Mouse (Mus musculus): ENCODE data around the gene Churc1.

The Churc1 gene

DNA sequence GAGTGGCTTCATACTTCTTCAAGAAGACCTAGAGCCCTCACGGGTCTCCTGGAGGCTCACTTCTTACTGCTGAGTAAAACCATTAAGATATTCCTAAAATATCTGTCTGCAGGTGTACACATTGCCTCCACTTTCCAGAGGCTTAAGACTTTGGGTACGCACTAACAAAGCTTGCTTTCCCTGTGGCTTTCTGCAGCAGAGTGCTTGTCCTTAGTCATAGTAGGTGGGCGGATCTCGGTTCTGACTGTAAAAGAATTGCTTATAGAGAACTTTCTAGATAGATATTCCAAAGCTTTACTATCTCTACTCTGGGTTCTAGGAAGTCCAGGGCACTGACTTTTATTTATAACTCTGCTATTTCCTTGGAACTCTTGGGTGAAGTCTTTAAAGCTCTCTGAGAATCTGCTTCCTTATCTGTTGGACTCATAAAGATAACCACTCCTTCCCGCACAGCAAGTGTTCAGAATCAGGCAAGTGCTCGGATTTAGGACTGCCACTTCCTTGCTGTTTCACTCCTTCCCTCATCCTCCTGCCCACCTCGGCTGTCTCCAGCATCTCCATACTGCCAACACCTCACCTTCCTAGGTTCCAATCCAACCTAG, 31.7 kb downstream of the Churc1 start:
- WGBS: 55% methylated on average over 7 of the region's 7 CpGs

DNA sequence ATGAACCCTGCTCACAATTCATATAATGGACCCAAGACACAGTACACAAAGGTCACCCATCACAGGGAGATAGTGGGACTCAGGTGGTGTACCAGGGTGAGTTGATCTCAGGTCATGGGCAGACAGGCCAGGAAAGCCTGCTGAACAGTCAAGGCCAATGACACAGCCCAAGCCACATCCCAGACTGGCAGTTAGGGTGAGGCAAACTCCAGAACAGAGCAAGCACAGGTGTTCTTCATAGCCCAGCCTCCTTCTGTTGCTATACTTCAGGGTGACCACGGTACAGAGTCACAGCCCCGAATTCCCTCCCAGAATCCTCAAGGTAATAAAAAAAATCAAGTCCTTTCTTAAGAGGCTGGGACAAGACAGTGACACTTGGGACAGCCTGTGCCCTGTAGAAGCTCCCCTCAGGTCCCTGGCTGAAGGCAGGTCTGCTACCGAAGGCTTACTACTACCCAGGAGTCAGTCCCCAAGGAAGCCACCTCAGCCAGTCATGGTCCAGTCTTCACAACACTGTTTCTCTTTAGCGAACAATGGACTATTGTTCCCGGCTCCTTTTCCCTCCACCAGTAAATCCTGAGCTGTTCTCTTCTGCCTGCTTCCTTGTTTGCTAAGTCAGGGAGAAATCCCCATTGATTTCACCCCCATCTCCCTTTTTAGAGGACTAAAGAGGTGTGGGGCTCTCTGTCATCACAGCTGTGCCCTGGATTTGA, 32.8 kb downstream of the Churc1 start:
- WGBS: 74% methylated on average over 5 of the region's 5 CpGs

DNA sequence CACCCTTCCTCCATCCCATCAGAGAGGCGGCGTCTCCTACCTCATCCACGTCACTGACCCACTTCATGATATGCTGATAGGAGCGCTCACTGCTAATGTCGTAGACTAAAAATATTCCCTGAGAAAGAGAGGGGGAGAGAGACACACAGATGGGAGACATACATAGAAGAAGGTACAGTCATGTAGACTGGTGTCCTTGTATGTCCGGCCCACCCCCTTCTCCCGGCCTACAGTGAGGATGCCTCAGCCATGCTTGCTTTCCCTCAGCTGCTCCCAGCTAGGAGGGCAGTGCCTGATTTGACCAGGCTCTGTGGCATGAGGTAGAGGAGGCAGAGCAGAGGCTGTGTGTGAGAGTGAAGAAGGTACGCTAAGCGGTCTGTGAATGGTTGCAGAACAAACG, 37.7 kb downstream of the Churc1 start:
- 65% methylated on average over 10 of the region's 10 CpGs for WGBS

DNA sequence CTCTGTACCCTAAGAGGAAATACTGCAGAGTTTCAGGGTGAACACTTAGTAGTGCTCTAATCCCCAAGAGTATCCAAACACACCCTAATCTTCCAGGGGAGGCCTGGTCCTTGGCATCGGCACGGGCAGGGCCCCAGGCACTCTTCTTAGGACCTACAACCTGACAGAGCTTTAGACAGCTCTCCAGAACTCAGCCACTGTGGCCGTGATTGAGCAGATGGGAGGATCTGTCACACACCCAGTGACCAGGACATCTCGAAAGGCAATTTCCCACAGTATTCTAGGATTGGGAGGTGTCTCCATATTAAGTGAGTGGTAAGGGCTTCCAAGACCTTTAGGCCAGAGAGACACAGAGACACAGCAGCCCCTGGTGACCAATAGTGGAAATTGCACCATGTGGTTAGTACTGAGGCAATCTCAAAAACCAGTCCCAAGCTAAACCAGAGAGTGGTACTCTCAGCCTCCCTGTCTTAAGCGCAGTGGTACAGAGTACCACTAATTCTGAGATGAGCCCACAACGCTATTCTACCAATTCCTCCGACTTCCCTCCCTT, 38.4 kb downstream of the Churc1 start:
- 50% methylated on average over 7 of the region's 7 CpGs for WGBS

DNA sequence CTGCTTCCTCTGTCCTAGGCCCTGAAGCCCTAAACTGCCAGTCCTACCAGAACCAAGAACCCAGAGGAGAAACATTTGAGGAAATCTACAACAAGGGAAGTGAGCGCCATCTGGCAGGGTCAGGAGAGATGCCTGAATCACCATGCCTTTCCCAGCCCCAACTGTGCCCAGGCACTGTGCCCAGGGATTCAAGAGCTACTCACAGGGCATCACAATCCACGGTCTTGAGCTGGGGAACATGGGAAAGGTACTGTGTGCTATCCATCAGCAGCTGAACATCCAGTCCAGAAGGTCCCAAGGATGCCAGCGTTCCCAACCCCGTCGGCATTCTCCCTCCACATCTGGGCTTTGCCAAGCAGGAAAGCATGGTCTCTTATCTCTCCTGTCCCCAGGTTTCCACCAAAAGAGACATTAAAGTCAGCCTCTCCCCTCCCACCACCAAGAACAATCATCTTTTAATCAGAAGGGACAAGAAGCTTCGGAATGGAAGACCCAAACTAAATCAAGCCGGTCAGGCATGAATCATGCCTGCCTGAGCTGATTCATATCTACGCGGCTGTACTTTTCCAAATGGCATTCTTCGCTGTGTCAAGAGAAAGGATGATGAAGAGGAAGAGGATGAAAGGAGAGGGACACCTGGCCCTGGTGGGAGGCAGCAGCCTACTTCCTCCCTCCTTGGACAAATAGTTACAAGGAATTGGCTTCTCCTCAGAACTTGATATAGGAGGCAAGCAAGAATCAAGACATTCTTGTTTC, 39.9 kb downstream of the Churc1 start:
- 67% methylated on average over 10 of the region's 10 CpGs for WGBS

DNA sequence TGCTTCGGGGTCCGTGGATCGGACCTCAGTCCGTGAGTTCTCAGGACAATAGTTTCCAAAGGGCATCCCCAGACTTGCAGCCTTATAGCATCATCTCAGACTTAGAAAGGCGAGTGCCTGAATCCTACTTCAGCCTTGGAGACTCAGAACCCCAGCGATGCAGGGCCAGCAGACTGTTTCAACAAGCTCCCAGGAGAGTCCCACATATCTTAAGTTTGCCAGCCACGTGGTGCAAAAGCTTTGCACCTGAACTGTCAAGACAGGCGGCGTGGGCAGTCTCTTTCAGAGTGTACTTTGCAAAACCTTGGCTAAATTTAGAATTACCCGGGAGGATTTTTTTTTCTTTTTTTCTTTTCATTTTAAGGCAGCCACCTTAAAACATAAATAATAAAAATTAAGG, 42.5 kb downstream of the Churc1 start:
- 53% methylated on average over 10 of the region's 10 CpGs for WGBS

DNA sequence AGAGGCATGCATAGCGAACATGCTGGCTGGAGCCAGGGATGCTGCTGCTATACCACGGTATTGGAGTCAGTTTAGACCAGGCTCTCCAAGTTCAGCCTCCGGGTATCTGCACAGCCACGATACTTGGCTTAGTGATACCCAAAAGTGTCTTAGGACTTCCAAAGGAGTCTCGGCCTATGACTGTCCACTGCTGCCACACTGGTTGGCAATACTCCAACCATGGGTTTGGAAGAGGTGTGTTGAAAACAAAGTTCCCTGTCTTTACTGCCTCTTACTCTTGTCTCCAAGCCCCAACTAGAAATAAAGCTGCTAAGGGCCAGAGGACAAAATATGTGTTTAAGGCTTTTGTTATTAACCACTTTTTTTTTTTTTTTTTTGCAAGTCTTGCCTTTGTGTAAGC, 45.2 kb downstream of the Churc1 start:
- 87% methylated on average over 5 of the region's 5 CpGs for WGBS

DNA sequence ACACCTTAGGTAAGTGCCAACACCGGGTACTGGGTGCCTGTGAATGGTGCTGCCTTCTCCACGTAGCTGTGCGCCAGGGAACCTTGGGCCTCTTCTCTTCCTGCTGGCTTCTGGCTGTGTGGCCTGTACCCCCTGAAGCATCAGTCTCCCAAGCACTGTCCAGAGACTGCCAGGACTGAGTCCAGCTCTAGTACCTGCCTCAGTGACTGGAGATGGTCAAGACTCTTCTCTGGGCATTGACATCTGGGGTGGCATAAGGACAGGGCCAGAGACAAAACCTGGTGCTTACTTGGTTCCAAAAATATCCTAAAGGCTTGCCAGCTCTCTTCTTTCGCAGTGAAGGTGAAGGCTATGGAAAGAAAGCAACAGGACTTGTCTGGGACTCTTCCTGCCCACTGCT, 45.7 kb downstream of the Churc1 start:
- WGBS: 77% methylated on average over 4 of the region's 4 CpGs

DNA sequence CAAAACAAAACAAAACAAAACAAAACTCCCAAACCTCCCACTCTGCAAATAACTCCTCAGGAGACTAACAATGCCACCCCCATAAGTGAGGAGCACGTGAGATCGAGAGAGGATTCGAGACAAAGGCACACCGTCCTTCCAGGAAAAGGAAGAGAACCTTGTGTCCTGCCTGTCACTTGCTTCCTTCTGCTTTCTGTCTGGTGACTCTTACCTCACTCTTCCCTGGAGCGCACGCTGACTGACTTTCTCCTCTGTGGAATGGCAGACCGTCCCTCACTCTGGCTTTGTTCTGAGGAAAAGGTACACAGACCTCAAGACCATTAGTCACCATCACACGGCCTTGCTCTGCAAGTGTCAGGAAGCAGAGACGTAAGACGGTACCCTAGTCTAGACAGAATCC, 48.2 kb downstream of the Churc1 start:
- WGBS: 65% methylated on average over 10 of the region's 10 CpGs

DNA sequence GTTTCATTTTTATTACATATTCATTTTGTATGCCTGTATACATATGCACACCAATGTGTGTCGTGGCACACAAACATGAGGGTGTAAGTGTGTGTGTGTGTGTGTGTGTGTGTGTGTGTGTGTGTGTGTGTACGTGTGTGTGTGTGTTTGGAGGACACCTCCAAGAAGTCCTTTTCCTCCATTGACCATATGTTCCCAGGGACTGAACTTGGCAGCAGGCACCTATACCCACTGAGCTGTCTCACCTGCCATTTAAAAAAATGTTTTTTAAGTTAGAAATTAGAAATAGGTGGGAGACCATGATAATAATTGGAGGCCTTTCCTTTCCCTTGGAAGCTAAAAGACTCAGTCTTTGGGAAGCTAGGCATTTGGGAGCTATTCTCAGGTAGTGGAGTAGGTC, 48.8 kb downstream of the Churc1 start:
- 59% methylated on average over 2 of the region's 2 CpGs for WGBS

DNA sequence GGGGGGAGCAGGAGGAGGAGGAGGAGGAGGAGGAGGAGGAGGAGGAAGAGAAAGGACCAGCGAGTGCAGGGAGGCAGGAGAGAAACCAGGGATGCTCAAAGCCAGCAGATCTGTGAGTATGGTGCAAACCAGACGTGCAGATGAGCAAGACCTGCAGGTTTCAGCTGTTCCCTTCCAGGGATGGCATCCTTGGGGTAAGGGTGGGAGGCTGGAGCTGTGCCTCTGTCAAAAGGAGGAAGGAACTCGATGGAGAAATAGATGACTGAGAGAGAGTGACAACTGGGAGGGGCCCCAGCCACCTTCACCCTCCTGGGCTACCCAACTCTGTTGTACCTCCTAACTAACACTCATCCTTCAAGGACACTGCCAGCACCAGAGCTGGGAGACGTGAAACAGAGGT, 51.4 kb downstream of the Churc1 start:
- 42% methylated on average over 4 of the region's 4 CpGs for WGBS

DNA sequence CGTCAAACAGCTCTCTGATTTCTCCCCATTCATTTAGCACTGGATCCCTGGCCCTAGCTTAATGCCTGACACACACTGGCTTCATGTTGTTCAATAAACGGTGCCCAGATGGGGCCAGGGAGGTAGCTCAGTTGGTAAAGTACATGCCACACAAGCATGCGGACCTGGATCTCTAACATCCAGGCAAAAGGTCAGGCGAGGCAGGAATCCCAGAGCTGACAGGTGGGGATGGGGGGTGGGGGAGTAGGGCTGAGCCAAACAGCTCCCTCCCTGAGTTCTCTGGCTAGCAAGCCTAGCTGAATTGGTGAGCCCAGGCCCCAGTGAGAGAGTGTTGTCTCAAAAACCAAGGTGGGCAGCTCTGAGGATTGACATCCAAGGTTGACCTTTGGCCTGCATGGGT, 51.8 kb downstream of the Churc1 start:
- 67% methylated on average over 4 of the region's 4 CpGs for WGBS

DNA sequence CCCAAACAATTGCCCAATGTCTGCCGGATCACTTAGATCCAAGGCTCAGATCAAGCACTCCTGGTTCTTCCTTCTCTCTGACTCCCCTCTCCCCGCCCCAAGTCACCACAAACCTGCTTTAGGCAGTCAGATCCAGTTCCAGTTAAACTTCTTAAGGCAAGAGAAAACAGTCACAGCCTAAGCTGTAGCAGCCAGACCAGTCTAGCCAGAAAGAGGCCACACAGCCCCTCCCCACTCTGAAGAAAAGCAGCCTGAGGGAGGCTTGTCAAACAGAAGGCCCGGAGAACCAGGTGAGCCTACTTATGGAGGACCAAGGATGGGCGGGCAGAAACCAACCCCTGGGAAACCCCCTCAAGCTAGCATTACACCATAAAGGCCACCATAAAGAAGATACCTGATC, 52.8 kb downstream of the Churc1 start:
- 65% methylated on average over 4 of the region's 4 CpGs for WGBS

DNA sequence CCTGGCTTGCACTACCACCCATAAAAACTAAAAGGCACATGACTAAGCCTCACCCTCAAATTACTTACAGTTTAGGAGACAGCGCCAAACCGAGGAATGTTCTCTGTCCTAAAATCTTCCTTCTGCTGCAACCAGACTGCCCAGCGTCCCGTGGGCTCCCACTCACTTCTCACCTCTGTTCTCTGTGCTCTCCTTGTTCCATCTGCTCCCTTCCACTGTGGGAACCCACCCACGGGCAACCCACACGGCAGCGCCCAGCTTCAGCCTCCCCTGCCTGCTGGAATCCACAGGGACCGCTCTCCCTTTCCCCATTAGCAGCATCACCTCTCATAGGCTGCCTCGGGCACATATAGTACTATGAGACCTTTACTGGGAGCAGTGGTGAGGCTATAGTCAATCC, 53.6 kb downstream of the Churc1 start:
- WGBS: 52% methylated on average over 9 of the region's 9 CpGs

DNA sequence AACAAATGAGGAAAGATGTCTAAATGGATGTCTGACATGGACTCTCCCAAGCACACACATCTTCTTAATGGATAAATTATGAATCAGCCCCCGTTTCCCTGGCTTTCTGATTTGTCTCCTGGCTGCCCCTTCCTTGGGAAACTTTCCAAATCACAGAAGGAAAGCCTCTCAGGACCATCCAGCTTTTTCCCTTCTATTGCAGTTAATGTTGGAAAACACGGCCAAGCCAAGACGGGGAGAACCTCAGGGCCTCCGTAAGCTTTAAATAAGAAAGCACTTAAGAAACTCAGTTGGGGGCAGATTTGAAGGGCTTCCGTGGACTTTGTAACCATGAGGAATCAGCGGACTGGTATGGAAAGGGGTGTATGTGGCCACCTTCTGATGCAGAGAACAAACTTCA, 54.5 kb downstream of the Churc1 start:
- WGBS: 41% methylated on average over 6 of the region's 6 CpGs

DNA sequence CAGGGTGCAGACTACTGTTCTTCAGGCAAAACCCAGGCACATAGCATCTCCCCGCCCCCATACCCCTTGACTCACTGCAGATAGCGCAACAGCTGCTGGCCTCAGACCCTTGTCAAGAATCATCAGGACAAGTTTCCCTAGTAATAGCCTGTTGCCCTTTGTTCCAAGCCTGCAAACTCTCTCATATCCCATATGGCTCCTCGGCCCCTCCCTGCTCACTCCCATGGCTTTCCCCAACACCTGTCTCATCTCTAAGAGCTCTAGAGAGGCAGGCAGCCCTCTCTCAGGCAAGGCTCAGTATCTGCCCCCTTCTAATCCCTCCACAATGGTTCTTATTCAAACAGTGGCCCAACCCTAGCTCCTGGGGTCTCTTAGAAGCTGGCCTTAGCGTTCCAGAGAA, 55.3 kb downstream of the Churc1 start:
- WGBS: 45% methylated on average over 4 of the region's 4 CpGs

DNA sequence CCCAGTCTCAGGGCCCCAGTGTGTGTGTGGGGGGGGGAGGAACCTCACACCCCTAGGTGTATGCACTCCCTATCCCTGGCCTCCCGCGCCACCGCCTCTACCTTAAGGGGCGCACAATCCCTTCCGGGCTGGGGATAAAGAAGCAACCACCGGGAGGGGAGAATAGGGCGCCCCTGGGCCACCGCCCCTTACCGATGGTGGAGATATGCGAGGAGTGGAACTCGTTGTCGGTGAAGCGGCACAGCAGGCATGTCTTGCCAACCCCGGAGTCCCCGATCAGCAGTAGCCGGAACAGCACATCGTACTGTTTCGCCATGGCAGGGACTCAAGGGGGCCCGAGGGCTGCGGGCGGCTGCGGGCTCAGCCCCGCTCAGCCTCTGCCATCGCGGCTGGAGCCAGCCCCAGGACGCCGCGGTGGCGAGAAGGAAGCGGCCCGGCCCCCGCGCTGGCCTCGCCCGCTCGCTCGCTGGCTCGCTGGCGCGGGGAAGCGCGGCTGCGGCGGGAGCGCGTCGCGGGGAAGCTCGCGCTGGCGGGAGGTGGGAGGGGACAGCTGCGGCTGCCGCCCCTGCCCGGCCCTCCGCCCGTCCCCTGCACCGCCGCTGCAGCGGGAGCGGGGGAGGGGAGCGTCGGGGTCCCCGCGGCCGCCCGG, 56.8 kb downstream of the Churc1 start:
- WGBS: under 1% methylated on average over 49 of the region's 66 CpGs

DNA sequence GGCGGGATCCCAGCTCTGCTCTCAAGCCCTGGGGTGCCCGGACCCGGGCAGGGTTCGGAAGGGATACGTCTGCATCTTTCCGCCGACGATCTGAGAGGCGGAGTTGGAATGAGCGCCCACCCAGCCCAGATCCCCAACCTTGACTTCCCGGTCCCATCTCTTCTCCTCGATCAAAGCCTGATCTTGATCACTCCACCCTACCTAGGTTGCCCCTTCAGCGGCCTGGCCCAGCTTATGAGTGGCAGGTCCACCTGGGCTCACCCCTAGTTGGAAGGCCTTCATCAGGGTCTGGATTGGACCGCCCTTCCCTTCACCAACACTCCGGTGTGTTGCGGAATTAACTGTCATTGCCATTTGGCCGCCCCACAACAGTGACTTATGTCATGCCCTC, 57.3 kb downstream of the Churc1 start, which contains the start of gene Rab15:
Gene Rab15 (minus strand): TSS at position 258 of the 391 bp plus-strand sequence.
- WGBS: 8% methylated on average over 16 of the region's 17 CpGs

DNA sequence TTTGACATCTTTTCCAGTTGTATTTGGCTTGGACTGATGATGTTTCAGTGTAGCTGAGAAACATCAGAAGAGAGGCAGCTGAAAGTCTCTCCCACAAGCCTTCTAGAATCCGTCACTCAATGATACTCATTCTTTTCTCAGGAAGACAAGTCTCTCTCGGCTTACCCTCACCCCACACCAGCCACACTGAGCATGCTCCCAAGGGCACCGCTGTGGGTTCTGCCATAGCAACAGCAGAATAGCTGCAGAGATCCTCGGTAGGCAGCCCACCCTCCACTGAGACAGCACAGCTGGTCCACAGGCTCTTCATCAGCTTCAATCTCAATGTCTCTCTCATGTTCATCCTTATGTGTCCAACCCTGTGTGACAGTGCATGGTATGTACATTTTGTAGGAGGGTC, 59.9 kb downstream of the Churc1 start:
- WGBS: 40% methylated on average over 4 of the region's 4 CpGs

DNA sequence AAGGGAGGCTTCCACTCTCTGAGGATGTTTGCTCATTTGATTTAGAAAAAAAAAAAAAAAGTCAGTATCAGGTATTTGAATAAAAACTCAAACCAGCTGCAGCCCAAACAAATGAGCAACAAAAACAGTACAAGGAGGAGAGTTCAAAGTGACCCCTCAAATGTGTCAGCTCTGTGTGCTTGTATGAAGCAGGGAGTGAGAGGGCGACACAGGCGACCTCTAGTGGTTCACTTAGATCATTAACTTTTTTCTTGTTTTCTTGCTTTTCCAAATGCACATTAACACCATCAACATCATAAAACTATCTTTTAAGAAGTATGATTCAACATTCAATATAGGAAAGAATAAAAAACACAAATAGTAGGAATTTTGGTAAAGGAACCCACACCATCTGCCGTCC, 67.4 kb downstream of the Churc1 start:
- 4% methylated on average over 3 of the region's 3 CpGs for WGBS
